Mouse (Mus musculus) kidney, adult 8-10 months (tissue): ENCODE results near the gene Tmem119.

Experiments used
- DNase-seq, 2 experiments: peaks; one replicate each; pipeline ENCODE4 v3.0.0; 2022

Gene Tmem119

GRCm38 (mm10) chr5:113755347-113756030 is 44.8 kb downstream of the Tmem119 start:
- no peak for DNase-seq

GRCm38 (mm10) chr5:113751521-113752157 is 48.7 kb downstream of the Tmem119 start:
- no peak for DNase-seq

- DNase-seq = no peak
These were observed 51.6 kb downstream of the Tmem119 start for GRCm38 (mm10) chr5:113748556-113749331.

GRCm38 (mm10) chr5:113747629-113748028 is 52.7 kb downstream of the Tmem119 start:
- no peak for DNase-seq
